Mouse (Mus musculus) heart, embryonic 13.5 days (tissue): ENCODE measurements around the gene Defb5. TPM values are rescaled to one million over a fixed set of nuclear protein-coding genes. Genes with fewer than 3 reads are reported as not detected.
"Not testable (repeated sequence)": the region's sequence is repeated elsewhere in the genome, so short reads cannot be mapped to it uniquely, and the experiment has no call there.

Experiments
- ATAC-seq: fragments of 200-750 bp; cut with Nextera tagmentation; 2 replicates; pipeline ENCODE4 v1.8.0; 2017; ENCODE audit warnings: moderate TSS enrichment; ENCODE audit not compliant: insufficient number of reproducible peaks, low FRiP score, low TSS enrichment; ENCODE audit errors: extremely low read depth
- H3K27ac ChIP-seq: fragments of 300-500 bp; sonication (generic); replicated peaks from 2 replicates; pipeline ENCODE4 v1.5.1; 2015; ENCODE audit warnings: moderate library complexity, mild to moderate bottlenecking, inconsistent platforms
- H3K27me3 ChIP-seq: fragments of 300-500 bp; sonication (generic); replicated peaks from 2 replicates; pipeline ENCODE4 v1.6.1; 2015; ENCODE audit warnings: mild to moderate bottlenecking, inconsistent platforms
- H3K36me3 ChIP-seq: fragments of 300-500 bp; sonication (generic); 2 replicates; pipeline ENCODE4 v1.6.1; 2015; ENCODE audit warnings: mild to moderate bottlenecking, inconsistent platforms
- H3K4me1 ChIP-seq: fragments of 300-500 bp; sonication (generic); 2 replicates; pipeline ENCODE4 v1.6.1; 2015; ENCODE audit warnings: inconsistent platforms
- H3K4me2 ChIP-seq: fragments of 300-500 bp; sonication (generic); 2 replicates; pipeline ENCODE4 v1.6.1; 2015; ENCODE audit warnings: inconsistent platforms, mild to moderate bottlenecking, moderate library complexity
- H3K4me3 ChIP-seq: fragments of 300-500 bp; sonication (generic); 2 replicates; pipeline ENCODE4 v1.5.1; 2015; ENCODE audit warnings: moderate library complexity, mild to moderate bottlenecking, inconsistent platforms
- H3K9ac ChIP-seq: fragments of 300-500 bp; sonication (generic); 2 replicates; pipeline ENCODE4 v1.6.1; 2015; ENCODE audit warnings: inconsistent platforms, mild to moderate bottlenecking, moderate library complexity
- H3K9me3 ChIP-seq: fragments of 300-500 bp; sonication (generic); 2 replicates; pipeline ENCODE4 v1.6.1; 2016; ENCODE audit warnings: inconsistent platforms
- WGBS: fragments of 180-500 bp; shearing (Covaris S2); methylation state at CpG from one replicate; pipeline ENCODE4 v1.1.7; 2015; ENCODE audit warnings: mixed read lengths; 5-methylcytosine and 5-hydroxymethylcytosine counted together
- polyA plus RNA-seq: library from polyadenylated mRNA; unstranded; fragments of >200 nt; fragmentation: Nextera tagmentation; extraction: Ambion mirVana; gene quantifications from 2 replicates; pipeline ENCODE4 v1.2.1, GENCODE M21; 2015

The Defb5 gene
- polyA plus RNA-seq: not detected in 2 replicates

GRCm38 (mm10) chr8:19247280-19247679, at the start of gene Defb5:
TSS of gene Defb5 (plus strand) at chr8:19247580.
- Histone ChIP-seq H3K9me3 (peaks cover 5% of the 10 kb centered on the region; the same call in 1 of the 2 replicates), H3K4me2 (no peak within 1 kb of the TSS), H3K4me1 (no peaks in the 10 kb centered on the region), H3K36me3 (no peaks in the 10 kb centered on the region), H3K27me3 (no peaks in the 10 kb centered on the region), H3K27ac (no peak within 1 kb of the TSS), H3K4me3 (no peak within 1 kb of the TSS), H3K9ac (no peak within 1 kb of the TSS)
- no peak for ATAC-seq
- WGBS: 85% methylated on average over 5 of the region's 5 CpGs

- H3K27ac ChIP-seq: no peak within 1 kb of the TSS
- ATAC-seq: no peak
- H3K4me3 ChIP-seq: no peak within 1 kb of the TSS
- H3K4me2 ChIP-seq: no peak within 1 kb of the TSS
- 68% methylated on average over 1 of the region's 1 CpGs for WGBS
- no peak within 1 kb of the TSS for H3K9ac ChIP-seq
- no peaks in the 10 kb centered on the region for H3K36me3 ChIP-seq
- H3K9me3 ChIP-seq: peaks cover 4% of the 10 kb centered on the region; the same call in 1 of the 2 replicates
- H3K27me3 ChIP-seq: no peaks in the 10 kb centered on the region
- no peaks in the 10 kb centered on the region for H3K4me1 ChIP-seq
Measured at GRCm38 (mm10) chr8:19225161-19225560, 22.2 kb upstream of the Defb5 start, which contains the start of gene Defb6. TSS of gene Defb6 (plus strand) at chr8:19225478.

- Histone ChIP-seq H3K9ac (no peak overlapping the region), H3K4me2 (no peak overlapping the region), H3K27ac (no peak overlapping the region), H3K27me3 (no peaks in the 10 kb centered on the region), H3K4me1 (no peaks in the 10 kb centered on the region), H3K4me3 (no peak overlapping the region), H3K9me3 (0 out of 2 replicates have a peak, but pooled peaks cover 6% of the 10 kb centered on the region), H3K36me3 (no peaks in the 10 kb centered on the region)
- 59% methylated on average over 1 of the region's 1 CpGs for WGBS
- ATAC-seq: no peak
Measured at GRCm38 (mm10) chr8:19238101-19238500, 9.3 kb upstream of the Defb5 start.

DNA sequence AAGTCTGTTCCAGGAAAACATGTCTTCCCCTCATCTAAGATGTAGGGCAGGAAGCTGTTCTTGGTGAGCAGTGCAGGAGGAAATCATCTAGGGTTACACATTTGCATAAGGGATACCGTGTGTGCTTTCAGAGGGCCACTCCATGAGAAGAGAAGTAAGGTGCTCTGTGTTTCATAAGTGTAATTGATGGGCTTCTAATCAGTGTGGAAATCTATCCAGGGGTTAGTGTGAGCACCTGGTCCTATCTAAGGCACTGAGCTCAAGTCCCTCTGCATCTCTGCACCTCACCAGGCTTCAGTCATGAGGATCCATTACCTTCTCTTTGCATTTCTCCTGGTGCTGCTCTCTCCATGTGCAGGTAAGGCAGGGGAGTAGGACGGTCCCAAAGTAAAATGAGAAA, 7.8 kb upstream of the Defb5 start, which contains the start of gene Defb46:
Gene Defb46, plus strand, starts transcription at position 301 of the 400 bp plus-strand sequence.
- no peak for ATAC-seq
- Histone ChIP-seq H3K27ac (no peak within 1 kb of the TSS), H3K27me3 (no peaks in the 10 kb centered on the region), H3K4me1 (no peaks in the 10 kb centered on the region), H3K4me3 (no peak within 1 kb of the TSS), H3K9me3 (peaks cover 4% of the 10 kb centered on the region; the same call in 1 of the 2 replicates), H3K4me2 (no peak within 1 kb of the TSS), H3K36me3 (no peaks in the 10 kb centered on the region), H3K9ac (no peak within 1 kb of the TSS)
- WGBS: 67% methylated on average over 2 of the region's 2 CpGs

GRCm38 (mm10) chr8:19258136-19258535, 10.8 kb downstream of the Defb5 start:
- no peak overlapping the region for H3K9ac ChIP-seq
- H3K4me2 ChIP-seq: no peak overlapping the region
- H3K9me3 ChIP-seq: peaks cover 4% of the 10 kb centered on the region; the same call in 1 of the 2 replicates
- no peak overlapping the region for H3K4me3 ChIP-seq
- no peaks in the 10 kb centered on the region for H3K4me1 ChIP-seq
- no peaks in the 10 kb centered on the region for H3K36me3 ChIP-seq
- H3K27me3 ChIP-seq: no peaks in the 10 kb centered on the region
- ATAC-seq: no peak
- H3K27ac ChIP-seq: no peak overlapping the region

- Histone ChIP-seq H3K27me3 (no peaks in the 10 kb centered on the region), H3K4me1 (no peaks in the 10 kb centered on the region), H3K4me3 (no peak overlapping the region), H3K36me3 (no peaks in the 10 kb centered on the region), H3K27ac (no peak overlapping the region), H3K4me2 (no peak overlapping the region), H3K9ac (no peak overlapping the region), H3K9me3 (no peaks in the 10 kb centered on the region)
- no peak for ATAC-seq
- WGBS: 51% methylated on average over 3 of the region's 3 CpGs
Measured at GRCm38 (mm10) chr8:19259667-19260066, 12.3 kb downstream of the Defb5 start.

DNA sequence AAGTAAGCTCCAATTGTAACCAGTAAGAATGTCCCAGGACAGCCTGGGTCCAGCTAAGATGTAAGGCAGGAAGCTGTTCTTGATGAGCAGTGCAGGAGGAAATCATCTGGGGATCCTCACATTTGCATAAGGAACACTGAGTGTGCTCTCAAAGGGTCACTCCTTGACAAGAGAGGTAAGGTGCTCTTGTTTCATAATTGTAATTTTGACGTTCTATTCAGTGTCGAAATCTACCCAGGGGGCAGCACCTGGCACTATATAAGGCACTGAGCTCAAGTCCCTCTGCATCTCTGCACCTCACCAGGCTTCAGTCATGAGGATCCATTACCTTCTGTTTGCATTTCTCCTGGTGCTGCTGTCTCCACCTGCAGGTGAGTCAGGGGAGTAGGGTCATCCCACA, 45.7 kb downstream of the Defb5 start, which contains the start of gene Defb3:
Gene Defb3, plus strand, starts transcription at position 301 of the 400 bp plus-strand sequence.
- H3K27me3 ChIP-seq, H3K9ac ChIP-seq, H3K27ac ChIP-seq, H3K9me3 ChIP-seq, ATAC-seq, H3K4me3 ChIP-seq, H3K4me1 ChIP-seq, H3K36me3 ChIP-seq, H3K4me2 ChIP-seq: not testable (repeated sequence)
- whole genome bisulfite sequencing: 17% methylated on average over 2 of the region's 2 CpGs

DNA sequence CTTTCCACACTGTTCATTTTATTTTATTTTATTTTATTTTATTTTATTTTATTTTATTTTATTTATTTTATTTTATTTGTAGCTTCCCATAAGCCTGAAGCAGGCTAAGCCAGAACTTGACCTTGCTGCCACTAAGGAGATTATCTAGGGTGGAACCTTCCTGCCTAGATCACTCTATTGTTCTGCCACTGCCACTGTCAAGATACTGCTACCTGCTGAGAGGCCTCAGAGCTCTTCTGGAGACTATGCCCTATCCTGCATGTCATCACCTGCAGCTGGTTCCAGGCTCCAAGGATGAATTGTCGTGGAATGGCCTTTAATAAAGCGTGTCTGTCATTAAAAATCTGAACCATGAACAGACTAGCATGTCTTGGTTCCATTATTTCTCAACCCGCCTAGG, 51.0 kb downstream of the Defb5 start:
- H3K27ac ChIP-seq, H3K4me1 ChIP-seq, H3K27me3 ChIP-seq, H3K4me2 ChIP-seq, H3K9ac ChIP-seq, H3K9me3 ChIP-seq, H3K36me3 ChIP-seq, ATAC-seq, H3K4me3 ChIP-seq: not testable (repeated sequence)
- WGBS: 45% methylated on average over 3 of the region's 3 CpGs

Other genes with a start within 250 kb of the Defb5 start
- not detected in 2 replicates for gene Defb38, start 221.0 kb upstream of the Defb5 start, polyA plus RNA-seq
- not detected in 2 replicates for gene Defb39, start 182.8 kb upstream of the Defb5 start, polyA plus RNA-seq
- not detected in 2 replicates for gene Defb12, start 132.7 kb upstream of the Defb5 start, polyA plus RNA-seq
- not detected in 2 replicates for gene Defb34, start 123.8 kb upstream of the Defb5 start, polyA plus RNA-seq
- gene Gm45826, start 106.8 kb upstream of the Defb5 start, polyA plus RNA-seq: not detected in 2 replicates
- not detected in 2 replicates for gene Defb14, start 53.2 kb upstream of the Defb5 start, polyA plus RNA-seq
- gene Defb4, start 48.9 kb upstream of the Defb5 start, polyA plus RNA-seq: not detected in 2 replicates
- not detected in 2 replicates for gene Defb6, start 22.1 kb upstream of the Defb5 start, polyA plus RNA-seq
- gene Defb46, start 7.7 kb upstream of the Defb5 start, polyA plus RNA-seq: not detected in 2 replicates
- not detected in 2 replicates for gene Defb3, start 45.8 kb downstream of the Defb5 start, polyA plus RNA-seq
- gene Defb8, start 200.0 kb downstream of the Defb5 start, polyA plus RNA-seq: not detected in 2 replicates
- gene Defb7, start 247.5 kb downstream of the Defb5 start, polyA plus RNA-seq: not detected in 2 replicates